Mouse (Mus musculus): ENCODE measurements around the gene Nabp1. TPM values are rescaled to one million over a fixed set of nuclear protein-coding genes. Genes with fewer than 3 reads are reported as not detected.

Gene Nabp1
- total RNA-seq (2014; rRNA removed) (17.1 and 25.5 TPM in 2 replicates), polyA plus RNA-seq (2012; rRNA removed) (5.0 and 5.7 TPM in 2 replicates)

DNA sequence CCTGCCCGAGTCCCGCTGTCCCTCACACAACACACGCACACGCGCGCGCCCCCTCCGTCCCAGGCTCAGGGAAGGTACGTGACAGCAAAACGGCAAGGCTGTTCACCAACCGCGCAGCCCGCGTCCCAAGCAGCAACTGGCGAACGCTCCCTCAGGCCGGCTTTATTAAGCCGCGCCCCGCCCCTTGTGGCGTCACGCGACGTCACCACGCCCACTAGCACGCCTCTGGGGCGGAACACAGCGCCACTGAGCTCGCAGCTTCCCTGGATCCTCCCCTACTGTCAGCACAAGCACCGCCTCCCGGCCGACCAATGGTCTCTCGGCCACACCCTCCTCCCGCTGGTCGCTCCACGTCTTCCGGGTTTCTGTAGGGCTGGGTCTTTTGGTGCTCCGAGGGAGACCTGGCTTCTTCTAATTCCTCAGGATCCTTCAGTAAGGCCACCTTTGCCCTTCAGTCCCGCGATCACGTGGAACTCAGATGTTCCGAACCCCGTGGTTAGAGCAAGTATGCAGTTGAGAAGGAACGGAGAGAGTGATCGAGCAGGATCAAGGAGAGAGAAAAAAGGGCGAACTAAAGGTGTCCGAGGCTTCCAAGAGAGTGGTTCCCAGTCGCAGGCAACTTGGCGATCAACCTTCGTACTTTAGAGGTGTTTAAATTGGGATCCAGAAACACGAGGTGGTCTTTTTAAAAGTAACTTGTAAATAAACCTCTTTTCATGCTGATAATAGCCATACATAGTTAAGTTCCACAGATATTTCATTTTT lies at the start of gene Nabp1:
Gene Nabp1, minus strand, starts transcription at position 164 of the 765 bp plus-strand sequence.
- Histone ChIP-seq H3K27ac (replicated peaks; ENCODE audit: insufficient read depth, low read depth, low read length) (peak within 1 kb of the TSS; percentile 80), H3K27me3 (ENCODE audit: control insufficient read depth, insufficient read depth, low read length) (no peaks in the 10 kb centered on the region), H3K79me2 (ENCODE audit: control insufficient read depth, insufficient read depth, low read length) (no peaks in the 10 kb centered on the region), H3K36me3 (ENCODE audit: control insufficient read depth, insufficient read depth, low read length) (peaks cover 6% of the 10 kb centered on the region), H3K4me1 (ENCODE audit: control insufficient read depth, insufficient read depth, low read length) (peaks cover 5% of the 10 kb centered on the region), H3K4me3 (ENCODE audit: insufficient read depth, low read depth, low read length) (peak within 1 kb of the TSS; percentile 77), H3K9ac (ENCODE audit: low read depth, low read length) (peak within 1 kb of the TSS; percentile 90)
- peak; percentile 100 for TF ChIP-seq POLR2A (IDR thresholded peaks at IDR 0.05; ENCODE audit: extremely low read depth, insufficient read depth, low read length)
- peak; percentile 22; the same call in 1 of the 2 replicates for TF ChIP-seq CTCF (IDR thresholded peaks at IDR 0.05; ENCODE audit: low read depth, low read length)
- WGBS: under 1% methylated on average over 51 of the region's 51 CpGs
- DNase-seq (ENCODE audit: extremely low read depth, low read depth, low spot score): peak; percentile 97

DNA sequence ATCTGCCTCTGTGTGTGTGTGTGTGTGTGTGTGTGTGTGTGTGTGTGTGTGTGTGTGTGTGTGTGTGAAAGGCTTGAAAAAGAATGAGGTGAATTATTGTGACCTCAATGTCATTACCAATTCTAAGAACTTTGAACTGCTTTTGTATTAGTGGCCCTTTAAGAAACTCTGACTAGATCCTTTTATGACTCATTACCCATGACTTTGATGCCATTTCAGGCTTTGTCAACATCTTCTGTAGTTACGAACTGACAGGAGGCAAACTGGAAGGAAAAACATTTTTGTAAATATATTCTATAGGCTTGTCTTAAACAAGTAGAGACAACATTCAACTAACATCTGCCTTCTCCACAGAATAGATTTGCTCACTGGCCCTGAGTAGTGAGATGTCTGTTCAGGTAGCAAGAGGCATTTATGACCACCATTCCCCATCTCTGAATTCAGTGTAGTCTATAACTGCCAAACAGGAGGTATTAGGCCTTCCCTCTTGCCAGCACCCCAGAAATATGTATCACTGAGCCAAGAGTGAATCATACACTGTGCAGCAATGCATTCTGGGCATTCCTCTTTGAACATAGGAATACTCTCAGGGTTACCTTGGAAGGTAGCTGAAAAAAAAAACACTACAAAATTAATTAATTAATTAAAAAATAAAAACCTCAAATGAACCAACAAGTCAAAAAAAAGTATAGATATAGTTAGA lies 47.5 kb upstream of the Nabp1 start:
- no peak for DNase-seq (ENCODE audit: extremely low read depth, low read depth, low spot score)
- no peak for TF ChIP-seq CTCF (IDR thresholded peaks at IDR 0.05; ENCODE audit: low read depth, low read length)
- no peak overlapping the region for H3K4me3 ChIP-seq (ENCODE audit: insufficient read depth, low read depth, low read length)
- H3K36me3 ChIP-seq (ENCODE audit: control insufficient read depth, insufficient read depth, low read length): no peaks in the 10 kb centered on the region
- no peaks in the 10 kb centered on the region for H3K79me2 ChIP-seq (ENCODE audit: control insufficient read depth, insufficient read depth, low read length)
- H3K4me1 ChIP-seq (ENCODE audit: control insufficient read depth, insufficient read depth, low read length): no peaks in the 10 kb centered on the region
- WGBS: 79% methylated on average over 1 of the region's 1 CpGs
- H3K9ac ChIP-seq (ENCODE audit: low read depth, low read length): no peak overlapping the region
- no peak overlapping the region for H3K27ac ChIP-seq (replicated peaks; ENCODE audit: insufficient read depth, low read depth, low read length)
- no peaks in the 10 kb centered on the region for H3K27me3 ChIP-seq (ENCODE audit: control insufficient read depth, insufficient read depth, low read length)

DNA sequence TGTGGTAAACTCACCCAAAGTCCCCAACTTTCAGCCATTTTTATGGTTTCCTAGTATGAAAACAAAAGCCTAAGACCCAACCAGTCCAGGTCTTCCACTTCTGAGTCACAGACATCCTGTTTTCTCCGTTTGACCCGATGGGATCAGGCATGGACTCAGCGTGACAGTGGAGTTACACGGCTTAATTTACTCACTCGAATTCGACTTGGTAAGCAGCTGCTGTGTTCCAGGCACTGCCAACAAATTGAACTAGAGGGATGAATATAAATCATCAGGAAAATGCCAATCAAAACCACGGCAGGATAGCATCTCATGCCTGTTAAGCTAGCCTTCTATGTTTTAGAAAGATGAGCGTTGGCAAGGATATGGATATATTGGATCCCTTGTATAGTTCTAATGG lies 43.4 kb upstream of the Nabp1 start:
- no peak overlapping the region for H3K9ac ChIP-seq (ENCODE audit: low read depth, low read length)
- H3K27me3 ChIP-seq (ENCODE audit: control insufficient read depth, insufficient read depth, low read length): no peaks in the 10 kb centered on the region
- H3K4me1 ChIP-seq (ENCODE audit: control insufficient read depth, insufficient read depth, low read length): no peaks in the 10 kb centered on the region
- no peak for TF ChIP-seq CTCF (IDR thresholded peaks at IDR 0.05; ENCODE audit: low read depth, low read length)
- no peak for TF ChIP-seq POLR2A (IDR thresholded peaks at IDR 0.05; ENCODE audit: extremely low read depth, insufficient read depth, low read length)
- no peaks in the 10 kb centered on the region for H3K36me3 ChIP-seq (ENCODE audit: control insufficient read depth, insufficient read depth, low read length)
- DNase-seq (ENCODE audit: extremely low read depth, low read depth, low spot score): no peak
- H3K79me2 ChIP-seq (ENCODE audit: control insufficient read depth, insufficient read depth, low read length): no peaks in the 10 kb centered on the region
- no peak overlapping the region for H3K27ac ChIP-seq (replicated peaks; ENCODE audit: insufficient read depth, low read depth, low read length)
- no peak overlapping the region for H3K4me3 ChIP-seq (ENCODE audit: insufficient read depth, low read depth, low read length)
- 88% methylated on average over 8 of the region's 8 CpGs for WGBS

DNA sequence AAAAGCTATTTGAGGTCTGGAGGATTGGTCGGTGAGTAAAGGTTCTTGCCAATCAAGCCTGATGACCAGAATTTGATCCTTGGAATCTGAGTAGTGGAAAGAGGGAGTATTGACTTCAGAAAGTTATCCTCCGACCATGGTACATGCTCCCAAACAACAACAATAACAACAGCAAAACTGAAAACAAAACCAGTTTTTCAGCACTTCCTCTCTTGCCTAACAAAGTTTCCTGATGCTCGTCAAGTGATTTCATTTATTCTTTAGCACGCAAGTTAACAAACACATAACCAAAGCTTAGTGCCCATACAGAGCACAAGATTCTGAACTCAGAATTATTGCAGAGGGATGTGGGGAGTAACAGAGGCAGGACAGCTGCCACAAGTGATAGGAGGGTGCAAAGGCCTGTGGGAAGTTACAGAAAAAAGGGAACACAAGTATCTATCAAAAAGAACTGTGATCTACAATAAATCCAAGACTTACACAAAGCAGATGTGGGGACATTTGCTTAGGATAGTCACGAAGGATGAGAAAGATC lies 42.1 kb upstream of the Nabp1 start:
- Histone ChIP-seq H3K36me3 (ENCODE audit: control insufficient read depth, insufficient read depth, low read length) (no peaks in the 10 kb centered on the region), H3K4me1 (ENCODE audit: control insufficient read depth, insufficient read depth, low read length) (no peaks in the 10 kb centered on the region; the same call in 1 of the 2 replicates), H3K27me3 (ENCODE audit: control insufficient read depth, insufficient read depth, low read length) (no peaks in the 10 kb centered on the region), H3K4me3 (ENCODE audit: insufficient read depth, low read depth, low read length) (no peak overlapping the region), H3K79me2 (ENCODE audit: control insufficient read depth, insufficient read depth, low read length) (no peaks in the 10 kb centered on the region), H3K9ac (ENCODE audit: low read depth, low read length) (no peak overlapping the region), H3K27ac (replicated peaks; ENCODE audit: insufficient read depth, low read depth, low read length) (no peak overlapping the region)
- WGBS: 69% methylated on average over 5 of the region's 5 CpGs
- TF ChIP-seq CTCF (IDR thresholded peaks at IDR 0.05; ENCODE audit: low read depth, low read length): no peak
- no peak for TF ChIP-seq POLR2A (IDR thresholded peaks at IDR 0.05; ENCODE audit: extremely low read depth, insufficient read depth, low read length)
- DNase-seq (ENCODE audit: extremely low read depth, low read depth, low spot score): no peak

DNA sequence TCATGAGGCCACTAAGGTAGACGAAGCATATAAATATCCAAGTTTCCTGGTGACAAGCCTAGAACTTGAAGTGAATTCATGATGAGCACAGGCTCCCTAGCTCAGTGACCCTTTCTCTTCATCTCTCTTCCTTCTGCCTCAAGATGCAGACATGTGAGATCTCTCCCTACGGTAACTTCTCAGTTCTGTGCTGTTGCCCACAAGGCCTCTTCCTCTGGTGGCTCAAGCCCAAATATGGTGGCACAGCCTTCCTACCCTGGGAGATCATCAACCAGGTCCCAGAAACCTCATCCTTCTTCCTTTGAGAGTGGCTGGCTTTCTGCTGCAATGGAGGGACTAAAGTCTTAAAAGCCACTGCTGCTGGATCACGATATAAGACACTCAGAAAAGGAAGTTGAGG lies 40.9 kb upstream of the Nabp1 start:
- Histone ChIP-seq H3K36me3 (ENCODE audit: control insufficient read depth, insufficient read depth, low read length) (no peaks in the 10 kb centered on the region), H3K4me1 (ENCODE audit: control insufficient read depth, insufficient read depth, low read length) (no peaks in the 10 kb centered on the region; the same call in 1 of the 2 replicates), H3K79me2 (ENCODE audit: control insufficient read depth, insufficient read depth, low read length) (no peaks in the 10 kb centered on the region), H3K27me3 (ENCODE audit: control insufficient read depth, insufficient read depth, low read length) (no peaks in the 10 kb centered on the region), H3K9ac (ENCODE audit: low read depth, low read length) (no peak overlapping the region), H3K4me3 (ENCODE audit: insufficient read depth, low read depth, low read length) (no peak overlapping the region), H3K27ac (replicated peaks; ENCODE audit: insufficient read depth, low read depth, low read length) (no peak overlapping the region)
- TF ChIP-seq POLR2A (IDR thresholded peaks at IDR 0.05; ENCODE audit: extremely low read depth, insufficient read depth, low read length) (no peak), CTCF (IDR thresholded peaks at IDR 0.05; ENCODE audit: low read depth, low read length) (no peak)
- WGBS: 88% methylated on average over 3 of the region's 3 CpGs
- DNase-seq (ENCODE audit: extremely low read depth, low read depth, low spot score): no peak
